Mouse (Mus musculus) thymus, postnatal 0 days (tissue): ENCODE data around the gene Olfr322. TPM values are rescaled to one million over a fixed set of nuclear protein-coding genes. Genes with fewer than 3 reads are reported as not detected.
"Not testable (repeated sequence)": the region's sequence is repeated elsewhere in the genome, so short reads cannot be mapped to it uniquely, and the experiment has no call there.

Experiments used
- DNase-seq: peaks from one replicate; pipeline ENCODE4 v3.0.0-alpha.2; 2015; ENCODE audit warnings: low spot score
- polyA plus RNA-seq: library from polyadenylated mRNA; unstranded; fragments of >200 nt; fragmentation: Nextera tagmentation; extraction: Ambion mirVana; gene quantifications from 2 replicates; pipeline ENCODE4 v1.2.1, GENCODE M21; 2015

Olfr322 gene
- polyA plus RNA-seq: not detected in 2 replicates

GRCm38 (mm10) chr11:58658596-58658995 lies at the start of gene Olfr322:
Olfr322 (plus strand) TSS chr11:58658782.
- DNase-seq: no peak

- DNase-seq: no peak
Observed at GRCm38 (mm10) chr11:58613359-58613758, 45.2 kb upstream of the Olfr322 start.

- DNase-seq: no peak
Observed at GRCm38 (mm10) chr11:58614526-58614925, 44.1 kb upstream of the Olfr322 start.

- no peak for DNase-seq
Observed at GRCm38 (mm10) chr11:58615975-58616374, 42.6 kb upstream of the Olfr322 start, which contains the start of gene 2210407C18Rik. 2210407C18Rik (minus strand) TSS chr11:58616075.

GRCm38 (mm10) chr11:58618369-58618768 lies 40.2 kb upstream of the Olfr322 start:
- DNase-seq: no peak

GRCm38 (mm10) chr11:58618793-58619192 lies 39.8 kb upstream of the Olfr322 start:
- no peak for DNase-seq

GRCm38 (mm10) chr11:58626146-58626545 lies 32.4 kb upstream of the Olfr322 start:
- DNase-seq: no peak

GRCm38 (mm10) chr11:58630401-58630800 lies 28.2 kb upstream of the Olfr322 start, which contains the start of gene Olfr323:
Olfr323 (minus strand) TSS chr11:58630501.
- no peak for DNase-seq

GRCm38 (mm10) chr11:58634878-58635277 lies 23.7 kb upstream of the Olfr322 start:
- no peak for DNase-seq

- DNase-seq: peak; percentile 66
Observed at GRCm38 (mm10) chr11:58636376-58636977, 22.1 kb upstream of the Olfr322 start.

GRCm38 (mm10) chr11:58638176-58638701 lies 20.3 kb upstream of the Olfr322 start:
- DNase-seq: no peak

- no peak for DNase-seq
Observed at GRCm38 (mm10) chr11:58640272-58640867, 18.2 kb upstream of the Olfr322 start, which contains the start of gene Trim58. Trim58 (plus strand) TSS chr11:58640465.

GRCm38 (mm10) chr11:58641057-58641456 lies 17.5 kb upstream of the Olfr322 start:
- DNase-seq: no peak

- DNase-seq: no peak
Observed at GRCm38 (mm10) chr11:58641638-58642358, 16.8 kb upstream of the Olfr322 start.

- peak; percentile 74 for DNase-seq
Observed at GRCm38 (mm10) chr11:58643350-58643749, 15.2 kb upstream of the Olfr322 start.

GRCm38 (mm10) chr11:58655151-58655550 lies 3.4 kb upstream of the Olfr322 start:
- DNase-seq: no peak

- no peak for DNase-seq
Observed at GRCm38 (mm10) chr11:58669252-58669651, 10.7 kb downstream of the Olfr322 start.

GRCm38 (mm10) chr11:58671825-58672224 lies 13.2 kb downstream of the Olfr322 start:
- DNase-seq: no peak

- DNase-seq: no peak
Observed at GRCm38 (mm10) chr11:58680799-58681198, 22.2 kb downstream of the Olfr322 start, which contains the start of gene Olfr320. Olfr320 (plus strand) TSS chr11:58681099.

GRCm38 (mm10) chr11:58698862-58699261 lies 40.3 kb downstream of the Olfr322 start, which contains the start of gene Olfr319:
Olfr319 (plus strand) TSS chr11:58699162.
- DNase-seq: no peak

- no peak for DNase-seq
Observed at GRCm38 (mm10) chr11:58709086-58709485, 50.5 kb downstream of the Olfr322 start.

GRCm38 (mm10) chr11:58717723-58718122 lies 59.1 kb downstream of the Olfr322 start:
- not testable (repeated sequence) for DNase-seq
